Mouse (Mus musculus): ENCODE results near the gene Cpt1a.

GRCm38 (mm10) chr19:3336485-3337255 is 14.5 kb downstream of the Cpt1a start:
- TF ChIP-seq CTCF (IDR thresholded peaks at IDR 0.05; ENCODE audit: borderline replicate concordance, insufficient read depth, low read depth, low read length), result no peak
- TF ChIP-seq POLR2A (IDR thresholded peaks at IDR 0.05; ENCODE audit: borderline replicate concordance, insufficient read depth, low read length), result no peak
